Mouse (Mus musculus) embryonic facial prominence, embryonic 11.5 days (tissue): ENCODE measurements at regions not wholly inside any gene's neighbourhood (a gene's known extent, or its start where the extent isn't known, plus 50 kb on each side); places are given as distances from the start of the nearest gene placed in this dataset.
"Not testable (repeated sequence)": the region's sequence is repeated elsewhere in the genome, so short reads cannot be mapped to it uniquely, and the experiment has no call there.

Experiments used
- ATAC-seq: fragments of 200-750 bp; cut with Nextera tagmentation; replicated peaks from 2 replicates; pipeline ENCODE4 v1.8.0; 2017; ENCODE audit warnings: low read depth; ENCODE audit not compliant: insufficient number of reproducible peaks, low FRiP score, low TSS enrichment
- DNase-seq: peaks from one replicate; pipeline ENCODE4 v3.0.0-alpha.2; 2015; ENCODE audit warnings: low spot score
- H3K27ac ChIP-seq: fragments of 300-500 bp; sonication (generic); replicated peaks from 2 replicates; pipeline ENCODE4 v1.5.1; 2014; ENCODE audit warnings: mild to moderate bottlenecking, low read depth, low read length, control low read depth
- H3K27me3 ChIP-seq: fragments of 300-500 bp; sonication (generic); 2 replicates; pipeline ENCODE4 v1.6.1; 2014; ENCODE audit warnings: mild to moderate bottlenecking, low read length, moderate library complexity, mixed read lengths; ENCODE audit not compliant: control insufficient read depth, insufficient read depth
- H3K36me3 ChIP-seq: fragments of 300-500 bp; sonication (generic); replicated peaks from 2 replicates; pipeline ENCODE4 v1.6.1; 2014; ENCODE audit warnings: low read depth, mild to moderate bottlenecking, low read length, moderate library complexity, mixed read lengths; ENCODE audit not compliant: control insufficient read depth, insufficient read depth
- H3K4me1 ChIP-seq: fragments of 300-500 bp; sonication (generic); 2 replicates; pipeline ENCODE4 v1.6.1; 2014; ENCODE audit warnings: low read length, mixed read lengths; ENCODE audit not compliant: control insufficient read depth, insufficient read depth
- H3K4me2 ChIP-seq: fragments of 300-500 bp; sonication (generic); 2 replicates; pipeline ENCODE4 v1.6.1; 2014; ENCODE audit warnings: low read depth, mild to moderate bottlenecking, control low read depth, low read length, moderate library complexity
- H3K4me3 ChIP-seq: fragments of 300-500 bp; sonication (generic); 2 replicates; pipeline ENCODE4 v1.5.1; 2014; ENCODE audit warnings: low read depth, low read length, control low read depth
- H3K9ac ChIP-seq: fragments of 300-500 bp; sonication (generic); replicated peaks from 2 replicates; pipeline ENCODE4 v1.6.1; 2014; ENCODE audit warnings: mild to moderate bottlenecking, control low read depth, low read length
- H3K9me3 ChIP-seq: fragments of 300-500 bp; sonication (generic); replicated peaks from 2 replicates; pipeline ENCODE4 v1.6.1; 2016; ENCODE audit warnings: mild to moderate bottlenecking, low read length, inconsistent platforms, mixed read lengths; ENCODE audit not compliant: control insufficient read depth
- WGBS: fragments of 180-500 bp; shearing (Covaris S2); extraction: QIAGEN DNeasy Blood & Tissue Kit; methylation state at CpG from one replicate; pipeline ENCODE4 v1.1.7; 2014; 5-methylcytosine and 5-hydroxymethylcytosine counted together

- ATAC-seq (peak; percentile 86), DNase-seq (peak; percentile 81)
- peak overlapping the region; percentile 84 for H3K4me2 ChIP-seq
- H3K36me3 ChIP-seq = no peaks in the 10 kb centered on the region
- H3K27me3 ChIP-seq = 0 out of 2 replicates have a peak, but pooled peaks cover 2% of the 10 kb centered on the region
- no peaks in the 10 kb centered on the region for H3K4me1 ChIP-seq
- peak overlapping the region; percentile 81 for H3K27ac ChIP-seq
- H3K9ac ChIP-seq = peak overlapping the region; percentile 66
- peak overlapping the region; percentile 48 for H3K4me3 ChIP-seq
- H3K9me3 ChIP-seq = no peaks in the 10 kb centered on the region
- under 1% methylated on average over 56 of the region's 56 CpGs for WGBS
Measured at GRCm38 (mm10) chr4:55651051-55651763, 118.9 kb upstream of the Klf4 start.

GRCm38 (mm10) chr4:55650186-55650585, 117.9 kb upstream of the Klf4 start:
- no peak overlapping the region for H3K4me3 ChIP-seq
- H3K36me3 ChIP-seq = no peaks in the 10 kb centered on the region
- no peaks in the 10 kb centered on the region for H3K4me1 ChIP-seq
- H3K9ac ChIP-seq = no peak overlapping the region
- H3K27me3 ChIP-seq = 0 out of 2 replicates have a peak, but pooled peaks cover 2% of the 10 kb centered on the region
- H3K4me2 ChIP-seq = peak overlapping the region; percentile 84; the same call in 1 of the 2 replicates
- DNase-seq (no peak), ATAC-seq (no peak)
- WGBS = 66% methylated on average over 7 of the region's 7 CpGs
- H3K9me3 ChIP-seq = no peaks in the 10 kb centered on the region
- H3K27ac ChIP-seq = no peak overlapping the region

GRCm38 (mm10) chr4:55648376-55648775, 116.1 kb upstream of the Klf4 start:
- WGBS = 39% methylated on average over 7 of the region's 7 CpGs

GRCm38 (mm10) chr4:55645432-55645831, 113.2 kb upstream of the Klf4 start:
- H3K4me1 ChIP-seq = no peaks in the 10 kb centered on the region
- 59% methylated on average over 3 of the region's 3 CpGs for WGBS
- H3K27me3 ChIP-seq = no peaks in the 10 kb centered on the region
- ATAC-seq (peak; percentile 22; the same call in 1 of the 2 replicates), DNase-seq (peak; percentile 31)
- H3K4me3 ChIP-seq = no peak overlapping the region
- H3K4me2 ChIP-seq = no peak overlapping the region
- H3K36me3 ChIP-seq = no peaks in the 10 kb centered on the region
- no peak overlapping the region; the same call in 1 of the 2 replicates for H3K27ac ChIP-seq
- H3K9me3 ChIP-seq = no peaks in the 10 kb centered on the region
- no peak overlapping the region for H3K9ac ChIP-seq

More at GRCm38 (mm10) chr4:55648376-55648775, 116.1 kb upstream of the Klf4 start:
- H3K9me3 ChIP-seq = no peaks in the 10 kb centered on the region
- H3K9ac ChIP-seq = no peak overlapping the region
- no peak for DNase-seq
- H3K4me3 ChIP-seq = no peak overlapping the region
- H3K27me3 ChIP-seq = no peaks in the 10 kb centered on the region
- no peak overlapping the region for H3K4me2 ChIP-seq
- no peak for ATAC-seq
- H3K4me1 ChIP-seq = no peaks in the 10 kb centered on the region
- no peaks in the 10 kb centered on the region for H3K36me3 ChIP-seq
- H3K27ac ChIP-seq = no peak overlapping the region

GRCm38 (mm10) chr4:55644895-55645294, 112.6 kb upstream of the Klf4 start:
- H3K9ac ChIP-seq = no peak overlapping the region
- DNase-seq (no peak), ATAC-seq (no peak)
- H3K36me3 ChIP-seq = no peaks in the 10 kb centered on the region
- H3K27me3 ChIP-seq = no peaks in the 10 kb centered on the region
- no peak overlapping the region for H3K4me3 ChIP-seq
- 56% methylated on average over 2 of the region's 2 CpGs for WGBS
- no peak overlapping the region for H3K4me2 ChIP-seq
- H3K27ac ChIP-seq = no peak overlapping the region
- H3K9me3 ChIP-seq = no peaks in the 10 kb centered on the region
- H3K4me1 ChIP-seq = no peaks in the 10 kb centered on the region

- no peaks in the 10 kb centered on the region for H3K9me3 ChIP-seq
- H3K27ac ChIP-seq = no peak overlapping the region
- no peaks in the 10 kb centered on the region for H3K27me3 ChIP-seq
- H3K36me3 ChIP-seq = no peaks in the 10 kb centered on the region
- 87% methylated on average over 7 of the region's 7 CpGs for WGBS
- no peaks in the 10 kb centered on the region for H3K4me1 ChIP-seq
- H3K4me3 ChIP-seq = no peak overlapping the region
- DNase-seq = no peak
- no peak for ATAC-seq
- H3K4me2 ChIP-seq = no peak overlapping the region
- no peak overlapping the region for H3K9ac ChIP-seq
Measured at GRCm38 (mm10) chr4:55634946-55635511, 102.8 kb upstream of the Klf4 start.

DNA sequence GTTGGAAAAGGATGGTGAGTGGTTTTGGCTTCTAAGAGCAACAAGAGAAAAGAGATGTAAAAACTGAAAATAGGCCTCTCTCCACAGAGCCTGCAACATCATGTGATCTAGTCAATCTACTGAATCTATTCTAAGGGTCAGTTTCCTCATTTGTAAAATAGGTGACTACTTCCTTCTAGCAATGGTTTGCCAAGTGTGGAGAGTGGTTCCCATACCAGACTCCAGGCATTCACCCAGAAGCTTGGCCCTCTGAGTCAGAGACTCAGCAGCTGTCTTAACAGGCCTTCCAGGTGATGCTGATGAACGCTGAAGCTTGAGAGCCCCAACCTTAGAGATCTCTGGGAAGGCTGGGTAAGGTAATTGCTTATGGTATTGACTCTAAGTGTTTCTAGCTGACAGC, 98.9 kb upstream of the Klf4 start:
- DNase-seq = no peak
- Histone ChIP-seq H3K27me3 (no peaks in the 10 kb centered on the region), H3K36me3 (no peaks in the 10 kb centered on the region), H3K9me3 (no peaks in the 10 kb centered on the region), H3K9ac (no peak overlapping the region), H3K4me1 (no peaks in the 10 kb centered on the region), H3K27ac (no peak overlapping the region), H3K4me3 (no peak overlapping the region), H3K4me2 (no peak overlapping the region)
- 91% methylated on average over 1 of the region's 1 CpGs for WGBS
- no peak for ATAC-seq

DNA sequence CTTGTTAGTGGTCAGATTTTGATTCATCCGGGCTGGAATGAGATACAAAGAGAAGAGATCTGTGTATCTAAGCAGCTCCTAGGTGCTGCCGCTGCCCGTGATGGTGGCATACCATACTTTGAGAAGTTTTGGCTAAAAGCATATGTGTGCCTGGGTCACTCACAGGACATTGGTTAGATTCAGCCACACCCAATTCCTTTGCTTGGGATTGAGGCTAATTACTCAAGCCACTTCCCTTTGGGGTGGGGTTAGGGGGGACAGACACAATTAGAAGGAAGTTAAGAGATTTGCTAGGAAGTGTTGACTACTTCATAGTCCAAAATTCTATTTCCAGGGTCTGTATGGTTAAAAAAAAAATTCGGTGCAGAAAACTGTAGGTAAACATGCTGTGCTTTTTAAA, 97.9 kb upstream of the Klf4 start:
- not testable (repeated sequence) for ATAC-seq, H3K27me3 ChIP-seq, H3K4me1 ChIP-seq, H3K36me3 ChIP-seq, H3K4me3 ChIP-seq, H3K27ac ChIP-seq, H3K9ac ChIP-seq, H3K9me3 ChIP-seq, DNase-seq, H3K4me2 ChIP-seq
- 84% methylated on average over 4 of the region's 4 CpGs for WGBS
